Mouse (Mus musculus): ENCODE measurements at regions not wholly inside any gene's neighbourhood (a gene's known extent, or its start where the extent isn't known, plus 50 kb on each side); places are given as distances from the start of the nearest gene placed in this dataset.

DNA sequence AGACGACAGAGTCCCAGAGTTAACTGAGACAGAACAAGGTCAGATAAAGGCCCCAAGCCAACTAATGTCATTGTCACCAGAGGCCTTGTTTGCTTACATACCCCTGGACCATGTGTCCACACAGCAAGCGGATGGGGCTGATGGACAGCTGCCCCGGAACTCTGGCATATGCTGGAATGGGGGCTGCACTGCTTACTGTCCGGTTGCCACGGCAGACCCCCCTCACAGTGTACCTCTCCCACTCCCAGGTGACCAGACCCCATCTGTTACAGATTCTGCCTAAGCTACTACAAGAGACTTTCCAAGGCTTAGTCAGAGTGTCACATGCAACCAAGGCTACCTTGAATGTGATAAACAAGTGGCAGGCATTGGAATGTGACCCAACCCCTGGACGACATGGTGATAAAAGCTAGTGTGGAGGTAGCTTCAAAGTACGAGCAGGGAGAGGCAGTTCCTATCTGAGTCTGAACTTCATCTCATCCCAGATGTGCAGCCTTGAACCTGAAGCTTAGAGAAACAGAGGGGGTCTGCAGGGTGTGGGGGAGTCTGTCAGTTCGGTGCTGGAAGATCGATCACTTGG is 117.0 kb upstream of the Zmiz1 start:
- WGBS, result 91% methylated on average over 9 of the region's 9 CpGs
- H3K27ac ChIP-seq (ENCODE audit: insufficient read depth, low read depth, low read length), result no peak overlapping the region
- no peak overlapping the region for H3K4me3 ChIP-seq (ENCODE audit: insufficient read depth, low read depth, low read length)
- H3K4me1 ChIP-seq (ENCODE audit: control insufficient read depth, insufficient read depth, low read length), result peaks cover 8% of the 10 kb centered on the region
- TF ChIP-seq POLR2A (IDR thresholded peaks at IDR 0.05; ENCODE audit: insufficient read depth, low read depth, low read length) (no peak), CTCF (IDR thresholded peaks at IDR 0.05; ENCODE audit: insufficient read depth, low read depth, low read length) (no peak)

DNA sequence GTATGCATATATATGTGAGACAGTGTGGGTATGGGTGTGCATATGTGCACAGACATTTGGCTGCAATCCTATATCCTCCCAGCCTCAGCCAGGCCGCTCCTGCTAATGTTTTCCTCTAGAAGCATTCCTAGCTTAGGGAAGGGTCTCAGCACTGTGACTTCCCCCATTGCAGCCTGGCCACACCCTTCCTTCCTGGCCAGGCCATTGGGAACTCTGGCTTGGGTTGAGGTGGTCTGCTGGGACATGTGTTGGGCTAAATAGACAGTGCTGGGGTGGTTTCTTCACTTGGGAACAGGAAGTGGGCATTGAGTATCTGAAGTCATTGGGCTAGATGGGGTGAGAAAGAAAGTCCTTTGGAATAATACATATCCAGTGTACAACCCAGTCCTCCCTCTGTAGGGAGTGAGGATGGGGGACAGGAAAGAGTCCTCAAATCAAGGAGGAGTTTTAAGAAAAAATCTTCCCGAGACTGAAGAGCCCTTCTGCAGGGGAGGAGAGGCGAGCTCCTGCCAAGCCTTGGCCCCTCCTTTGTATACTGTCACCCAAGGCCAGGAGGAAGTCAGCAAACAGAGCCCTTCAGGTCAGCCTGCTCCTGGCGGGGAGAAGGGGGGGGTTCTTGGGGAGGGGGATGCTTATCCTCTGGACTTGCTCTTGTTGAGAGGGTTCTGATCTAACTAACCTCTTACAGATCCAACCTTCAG is 116.0 kb upstream of the Zmiz1 start:
- TF ChIP-seq POLR2A (IDR thresholded peaks at IDR 0.05; ENCODE audit: insufficient read depth, low read depth, low read length) (no peak), CTCF (IDR thresholded peaks at IDR 0.05; ENCODE audit: insufficient read depth, low read depth, low read length) (no peak)
- H3K4me3 ChIP-seq (ENCODE audit: insufficient read depth, low read depth, low read length), result no peak overlapping the region
- no peak overlapping the region for H3K27ac ChIP-seq (ENCODE audit: insufficient read depth, low read depth, low read length)
- peaks cover 8% of the 10 kb centered on the region for H3K4me1 ChIP-seq (ENCODE audit: control insufficient read depth, insufficient read depth, low read length)
- 77% methylated on average over 4 of the region's 4 CpGs for WGBS

DNA sequence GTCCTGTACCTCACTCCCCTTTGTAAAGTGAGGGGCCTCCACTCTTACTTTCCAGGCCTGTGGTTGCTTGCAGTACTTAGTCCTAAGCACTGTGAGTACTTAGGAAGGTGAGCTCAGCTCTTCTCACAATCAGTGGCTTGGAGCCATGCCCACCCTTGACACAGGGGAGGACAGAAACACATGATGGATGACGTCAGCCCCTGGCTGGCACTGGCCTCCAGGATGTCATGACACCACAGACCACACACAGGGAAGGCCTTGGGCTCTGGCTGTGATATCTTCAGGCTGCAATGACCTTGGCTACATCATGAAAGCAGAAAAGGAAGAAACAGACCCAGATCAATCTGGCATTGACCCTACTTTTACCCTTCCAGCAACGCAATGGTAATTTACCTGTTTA is 113.0 kb upstream of the Zmiz1 start:
- TF ChIP-seq POLR2A (IDR thresholded peaks at IDR 0.05; ENCODE audit: insufficient read depth, low read depth, low read length) (no peak), CTCF (IDR thresholded peaks at IDR 0.05; ENCODE audit: insufficient read depth, low read depth, low read length) (no peak)
- H3K4me3 ChIP-seq (ENCODE audit: insufficient read depth, low read depth, low read length), result no peak overlapping the region
- H3K27ac ChIP-seq (ENCODE audit: insufficient read depth, low read depth, low read length), result no peak overlapping the region
- H3K4me1 ChIP-seq (ENCODE audit: control insufficient read depth, insufficient read depth, low read length), result peaks cover 4% of the 10 kb centered on the region; the same call in 1 of the 2 replicates
- 68% methylated on average over 2 of the region's 2 CpGs for WGBS

DNA sequence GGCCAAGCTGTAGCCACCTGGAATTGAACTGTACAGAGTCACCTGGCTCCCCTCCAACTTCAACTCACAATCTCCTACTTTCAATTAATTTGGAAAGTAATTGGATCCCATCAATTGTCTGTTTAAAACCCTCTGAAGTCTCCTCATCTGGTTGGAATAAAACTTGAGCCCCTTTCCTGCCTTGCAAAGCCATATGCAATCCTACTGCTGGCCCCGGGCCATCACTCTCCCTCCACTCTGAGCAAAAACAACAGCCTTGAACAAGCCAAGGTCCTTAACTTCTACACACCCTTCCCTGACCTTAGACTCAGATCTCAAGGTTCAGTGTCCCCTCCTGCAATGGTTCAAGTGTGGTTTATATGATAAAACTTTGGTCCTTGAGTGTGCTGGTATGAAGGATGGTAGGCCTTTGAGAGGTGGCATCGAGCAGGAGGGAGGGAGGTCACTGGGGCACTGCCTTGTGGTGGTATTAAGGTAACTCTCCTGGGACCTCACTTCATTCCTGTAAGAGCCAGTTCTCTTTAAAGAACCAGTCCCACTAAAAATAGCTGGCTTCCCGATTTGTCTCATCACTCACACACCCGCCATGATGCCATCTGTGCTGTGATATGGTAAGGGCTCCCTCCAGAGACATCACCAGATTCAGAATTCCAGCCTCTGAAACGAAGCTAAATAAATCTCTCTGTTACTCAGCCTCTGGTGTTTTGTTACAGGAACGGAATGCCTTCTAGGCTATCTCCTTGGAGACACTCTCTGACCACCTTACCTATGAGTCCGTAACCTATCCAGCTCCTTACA is 112.0 kb upstream of the Zmiz1 start:
- Histone ChIP-seq H3K27ac (ENCODE audit: insufficient read depth, low read depth, low read length) (no peak overlapping the region), H3K4me3 (ENCODE audit: insufficient read depth, low read depth, low read length) (no peak overlapping the region), H3K4me1 (ENCODE audit: control insufficient read depth, insufficient read depth, low read length) (peaks cover 4% of the 10 kb centered on the region; the same call in 1 of the 2 replicates)
- TF ChIP-seq POLR2A (IDR thresholded peaks at IDR 0.05; ENCODE audit: insufficient read depth, low read depth, low read length) (no peak), CTCF (IDR thresholded peaks at IDR 0.05; ENCODE audit: insufficient read depth, low read depth, low read length) (no peak)
- WGBS, result 83% methylated on average over 7 of the region's 7 CpGs

DNA sequence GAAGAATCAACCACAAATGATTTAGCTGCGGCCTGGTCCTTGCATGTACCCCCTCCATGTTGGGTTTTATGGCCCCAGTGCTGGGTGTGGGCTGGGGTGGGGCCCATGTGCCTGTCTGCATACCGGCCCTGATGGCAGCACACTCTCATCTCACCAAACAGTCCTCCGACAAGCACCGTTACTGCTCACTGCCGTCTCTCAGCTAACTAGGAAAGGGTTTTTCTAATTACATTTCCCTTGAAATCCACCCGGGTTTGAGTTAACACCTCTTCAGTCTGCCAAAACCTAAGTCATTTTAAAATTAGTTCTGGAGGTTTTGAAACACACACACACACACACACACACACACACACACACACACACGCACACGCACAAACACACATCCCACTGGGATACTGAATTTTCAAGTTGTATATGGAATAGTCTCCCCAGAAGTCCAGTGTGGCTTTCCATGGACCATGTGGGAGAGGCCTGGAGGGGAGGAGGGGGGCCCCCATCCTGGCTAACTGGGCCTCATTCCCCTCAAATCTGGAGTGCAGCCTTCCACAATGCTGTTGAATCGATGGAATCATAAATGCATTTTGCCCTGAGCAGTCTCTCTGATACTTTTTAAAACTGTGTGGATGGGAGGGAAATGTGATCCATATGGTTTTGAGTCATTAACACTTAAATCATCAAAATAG is 108.6 kb upstream of the Zmiz1 start:
- Histone ChIP-seq H3K4me3 (ENCODE audit: insufficient read depth, low read depth, low read length) (no peak overlapping the region), H3K4me1 (ENCODE audit: control insufficient read depth, insufficient read depth, low read length) (peaks cover 6% of the 10 kb centered on the region), H3K27ac (ENCODE audit: insufficient read depth, low read depth, low read length) (no peak overlapping the region)
- 92% methylated on average over 9 of the region's 9 CpGs for WGBS
- no peak for TF ChIP-seq CTCF (IDR thresholded peaks at IDR 0.05; ENCODE audit: insufficient read depth, low read depth, low read length)
- no peak for TF ChIP-seq POLR2A (IDR thresholded peaks at IDR 0.05; ENCODE audit: insufficient read depth, low read depth, low read length)

DNA sequence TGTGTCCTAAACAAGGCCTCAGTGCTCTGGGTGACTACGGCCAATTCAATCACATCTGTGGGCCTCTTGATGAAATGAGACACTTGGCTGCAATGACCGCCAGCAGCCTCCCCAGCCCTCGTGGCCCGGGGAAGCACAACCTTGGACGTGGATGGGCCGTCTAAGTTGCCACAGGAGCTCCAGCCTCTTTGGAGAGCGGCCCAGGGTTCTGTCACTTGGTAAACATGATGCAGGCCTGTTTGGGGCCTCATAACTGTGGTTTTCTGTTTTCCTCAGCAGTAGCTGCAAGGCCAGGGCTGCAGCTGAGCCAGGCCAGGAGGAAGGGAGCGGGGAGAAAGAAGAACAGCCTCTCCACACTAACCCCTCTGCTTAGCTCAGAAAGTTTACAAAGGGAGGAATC is 105.2 kb upstream of the Zmiz1 start:
- TF ChIP-seq CTCF (IDR thresholded peaks at IDR 0.05; ENCODE audit: insufficient read depth, low read depth, low read length) (no peak), POLR2A (IDR thresholded peaks at IDR 0.05; ENCODE audit: insufficient read depth, low read depth, low read length) (no peak)
- WGBS, result 70% methylated on average over 8 of the region's 8 CpGs
- no peak overlapping the region for H3K27ac ChIP-seq (ENCODE audit: insufficient read depth, low read depth, low read length)

DNA sequence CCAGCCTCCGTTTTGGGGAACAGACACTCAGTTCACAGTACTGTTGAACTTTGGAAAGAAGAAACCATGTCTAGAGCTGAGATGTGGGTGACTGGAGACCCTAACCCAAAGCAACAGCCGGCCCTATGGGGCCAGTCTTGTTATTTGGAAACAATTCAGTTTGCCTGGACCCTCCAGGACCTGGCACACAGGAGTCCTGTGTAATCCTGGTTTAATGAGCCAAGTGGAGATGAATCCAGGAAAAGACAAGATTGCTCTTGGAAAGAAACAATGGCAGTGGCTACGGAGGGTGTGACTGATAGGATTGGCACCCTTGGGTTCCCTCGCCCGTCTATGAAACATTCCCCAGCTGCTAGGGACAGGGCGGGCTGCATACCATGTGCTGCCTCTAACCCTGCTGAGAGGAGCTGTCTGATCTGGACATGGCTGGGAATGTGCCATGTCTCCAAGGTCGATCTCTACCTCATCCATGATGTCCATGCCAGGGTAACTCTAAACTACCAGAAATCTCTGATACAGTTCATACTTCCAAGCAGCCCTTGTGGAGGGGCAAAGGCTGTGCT is 104.6 kb upstream of the Zmiz1 start:
- H3K4me3 ChIP-seq (ENCODE audit: insufficient read depth, low read depth, low read length), result no peak overlapping the region
- peaks cover 6% of the 10 kb centered on the region for H3K4me1 ChIP-seq (ENCODE audit: control insufficient read depth, insufficient read depth, low read length)
- no peak overlapping the region for H3K27ac ChIP-seq (ENCODE audit: insufficient read depth, low read depth, low read length)
- TF ChIP-seq CTCF (IDR thresholded peaks at IDR 0.05; ENCODE audit: insufficient read depth, low read depth, low read length) (no peak), POLR2A (IDR thresholded peaks at IDR 0.05; ENCODE audit: insufficient read depth, low read depth, low read length) (no peak)
- WGBS, result 70% methylated on average over 7 of the region's 7 CpGs

More for the DNA sequence above, 105.2 kb upstream of the Zmiz1 start:
- peaks cover 6% of the 10 kb centered on the region for H3K4me1 ChIP-seq (ENCODE audit: control insufficient read depth, insufficient read depth, low read length)
- H3K4me3 ChIP-seq (ENCODE audit: insufficient read depth, low read depth, low read length), result no peak overlapping the region

DNA sequence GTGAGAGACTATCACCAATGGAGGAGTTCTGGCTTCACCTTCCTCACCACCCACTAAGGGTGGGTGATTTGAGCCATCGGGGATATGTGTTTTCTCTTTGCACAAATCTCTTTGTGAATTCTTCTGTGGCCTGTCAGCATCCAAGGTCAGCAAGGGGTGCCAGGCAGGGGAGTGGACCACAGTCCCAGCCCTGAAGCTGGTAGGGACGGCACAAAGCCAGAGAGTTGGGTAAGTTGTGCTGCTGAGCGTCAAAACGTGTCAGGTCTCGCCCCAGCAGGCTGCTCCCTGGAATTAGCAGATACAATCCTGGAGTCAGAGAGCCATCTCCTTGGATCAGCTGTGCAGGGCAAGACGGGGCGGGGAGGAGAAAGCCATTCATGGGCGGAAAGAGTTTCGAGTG is 101.2 kb upstream of the Zmiz1 start:
- peaks cover 14% of the 10 kb centered on the region for H3K4me1 ChIP-seq (ENCODE audit: control insufficient read depth, insufficient read depth, low read length)
- no peak overlapping the region for H3K4me3 ChIP-seq (ENCODE audit: insufficient read depth, low read depth, low read length)
- WGBS, result 92% methylated on average over 9 of the region's 9 CpGs
- TF ChIP-seq POLR2A (IDR thresholded peaks at IDR 0.05; ENCODE audit: insufficient read depth, low read depth, low read length) (no peak), CTCF (IDR thresholded peaks at IDR 0.05; ENCODE audit: insufficient read depth, low read depth, low read length) (no peak)
- no peak overlapping the region for H3K27ac ChIP-seq (ENCODE audit: insufficient read depth, low read depth, low read length)

Measured in olfactory bulb, adult 2 months (tissue).